In the genomic region with DNA sequence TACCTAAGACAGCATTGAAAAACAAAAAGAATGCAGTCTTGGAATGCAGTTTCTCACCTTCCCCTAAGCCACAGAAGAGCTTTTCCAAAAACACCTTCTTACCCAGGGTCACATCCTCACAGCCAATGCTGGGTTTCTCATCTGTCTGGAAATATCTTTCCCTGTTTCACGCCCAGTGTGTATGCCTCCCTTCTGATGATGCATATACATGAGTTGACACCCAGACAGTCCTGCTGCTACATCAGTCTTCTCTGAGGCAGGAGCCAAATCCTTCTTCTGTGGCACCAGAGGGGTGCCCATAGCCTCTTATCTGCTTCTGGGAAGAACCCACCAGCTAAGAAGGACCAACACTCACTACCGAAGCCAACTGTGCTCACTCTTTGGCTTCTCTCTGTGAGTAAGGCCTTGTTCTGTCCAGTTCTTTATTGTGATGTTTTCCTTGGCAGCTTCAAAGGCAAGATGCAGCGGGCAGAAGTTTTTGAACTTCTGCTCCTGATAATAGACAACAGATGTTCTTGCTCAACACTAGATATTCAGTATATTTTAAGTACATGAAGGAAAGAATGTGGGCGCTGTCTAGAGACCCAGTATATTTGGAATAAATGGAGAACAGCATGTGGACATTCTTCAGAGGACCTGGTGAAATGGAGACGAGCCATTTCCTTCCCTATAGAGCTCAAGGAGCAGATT, we compare ENCODE assay signal across 22 mouse cellular contexts.
DNase-seq lines count a peak whose midpoint lies in the region; ATAC-seq and TF ChIP-seq lines count a peak whose summit lies in the region.
"Had no signal": no experiment of that assay in that cellular context is flagged by ENCODE, and none has a peak within 500 bp of the region (broad histone marks: within the 10 kb centered on the region; RNA-seq: fewer than 3 reads in every experiment).

No protein-coding gene starts in this region.

- H3ac ChIP-seq in myocyte (ENCODE audit: control insufficient read depth, insufficient read length): no peak overlapping the region

- no peak for TF ChIP-seq POLR2A in myocyte (IDR thresholded peaks at IDR 0.05; ENCODE audit: insufficient read length, low read depth)

- no peaks in the 10 kb centered on the region for H3K9me3 ChIP-seq in hindbrain, embryonic 11.5 days (ENCODE audit: control insufficient read depth, low read length)
- peaks cover 12% of the 10 kb centered on the region for H3K9me3 ChIP-seq in hindbrain, embryonic 13.5 days
- H3K9me3 ChIP-seq in lung, embryonic 14.5 days (ENCODE audit: low read depth, low read length): no peaks in the 10 kb centered on the region
- H3K9me3 ChIP-seq in embryonic facial prominence, embryonic 10.5 days: peaks cover 7% of the 10 kb centered on the region; the same call in 1 of the 2 replicates

- no peak overlapping the region for H3K4me2 ChIP-seq in hindbrain, embryonic 11.5 days (replicated peaks; ENCODE audit: low read depth, low read length)
- H3K4me2 ChIP-seq in hindbrain, embryonic 13.5 days: no peak overlapping the region
- H3K4me2 ChIP-seq in lung, embryonic 14.5 days: no peak overlapping the region
- no peak overlapping the region for H3K4me2 ChIP-seq in myocyte (ENCODE audit: low read depth)
- H3K4me2 ChIP-seq: embryonic facial prominence, embryonic 13.5 days; heart, embryonic 13.5 days; liver, embryonic 11.5 days had no signal

- H3K79me2 ChIP-seq in myocyte (ENCODE audit: control insufficient read depth, insufficient read depth): no peaks in the 10 kb centered on the region

- no peaks in the 10 kb centered on the region for H3K27me3 ChIP-seq in hindbrain, embryonic 11.5 days (ENCODE audit: control insufficient read depth, insufficient read depth, low read length)
- no peaks in the 10 kb centered on the region for H3K27me3 ChIP-seq in hindbrain, embryonic 13.5 days
- H3K27me3 ChIP-seq in lung, embryonic 14.5 days (ENCODE audit: insufficient read depth, low read length): no peaks in the 10 kb centered on the region
- H3K27me3 ChIP-seq in embryonic facial prominence, embryonic 10.5 days (replicated peaks; ENCODE audit: low read depth, poor library complexity, severe bottlenecking): no peaks in the 10 kb centered on the region
- no peaks in the 10 kb centered on the region for H3K27me3 ChIP-seq in myocyte (ENCODE audit: control insufficient read depth, insufficient read depth, insufficient read length)
- H3K27me3 ChIP-seq: embryonic facial prominence, embryonic 13.5 days; heart, embryonic 13.5 days had no signal

- no peak for TF ChIP-seq CTCF in lung, embryonic 14.5 days (IDR thresholded peaks at IDR 0.05; ENCODE audit: low read depth)

- H3K36me3 ChIP-seq in hindbrain, embryonic 11.5 days (ENCODE audit: control insufficient read depth, insufficient read depth, low read length): no peaks in the 10 kb centered on the region
- H3K36me3 ChIP-seq in hindbrain, embryonic 13.5 days: no peaks in the 10 kb centered on the region
- no peaks in the 10 kb centered on the region for H3K36me3 ChIP-seq in lung, embryonic 14.5 days (ENCODE audit: insufficient read depth)
- no peaks in the 10 kb centered on the region for H3K36me3 ChIP-seq in embryonic facial prominence, embryonic 10.5 days (replicated peaks)
- no peaks in the 10 kb centered on the region for H3K36me3 ChIP-seq in myocyte (ENCODE audit: control insufficient read depth, insufficient read depth)
- H3K36me3 ChIP-seq: embryonic facial prominence, embryonic 13.5 days; heart, embryonic 13.5 days had no signal

- no peak overlapping the region for H3K9ac ChIP-seq in hindbrain, embryonic 11.5 days (ENCODE audit: low read depth, low read length)
- H3K9ac ChIP-seq in hindbrain, embryonic 13.5 days: no peak overlapping the region
- no peak overlapping the region for H3K9ac ChIP-seq in lung, embryonic 14.5 days
- H3K9ac ChIP-seq: embryonic facial prominence, embryonic 13.5 days; heart, embryonic 13.5 days had no signal

- ATAC-seq in hindbrain, embryonic 11.5 days (ENCODE audit: low FRiP score): no peak
- no peak for ATAC-seq in hindbrain, embryonic 13.5 days (ENCODE audit: low FRiP score)
- no peak for ATAC-seq in lung, embryonic 14.5 days (ENCODE audit: insufficient read depth)
- ATAC-seq: hindbrain, postnatal 0 days; intestine, postnatal 0 days; midbrain, embryonic 16.5 days had no signal

- H3K27ac ChIP-seq in hindbrain, embryonic 11.5 days (ENCODE audit: low read depth, low read length): no peak overlapping the region
- no peak overlapping the region for H3K27ac ChIP-seq in hindbrain, embryonic 13.5 days
- H3K27ac ChIP-seq in lung, embryonic 14.5 days (ENCODE audit: low read depth): no peak overlapping the region
- 0 out of 2 replicates have a peak overlapping the region, but pooled peaks have one; percentile 44 for H3K27ac ChIP-seq in embryonic facial prominence, embryonic 10.5 days (replicated peaks)
- H3K27ac ChIP-seq: embryonic facial prominence, embryonic 13.5 days; heart, embryonic 13.5 days; hindbrain, postnatal 0 days had no signal

- DNase-seq in hindbrain, embryonic 11.5 days (ENCODE audit: low spot score): peak; percentile 1
- peak; percentile 5 for DNase-seq in lung, embryonic 14.5 days
- DNase-seq in lung, postnatal 4 days: no peak
- DNase-seq in embryonic facial prominence, embryonic 10.5 days (ENCODE audit: low spot score): no peak
- DNase-seq in cerebellum, postnatal 25 days: no peak
- no peak for DNase-seq in gastrocnemius, adult 18-20 months (ENCODE audit: low spot score)
- DNase-seq: adrenal gland, adult 2 months; cerebellum, postnatal 10 days; gastrocnemius, postnatal 14 days; heart, adult 18-20 months; lung, adult 18-20 months; retina, postnatal 1 day; spleen, adult 18-20 months; thymus, postnatal 4 days had no signal

- 64% methylated on average over 5 of the region's 5 CpGs for WGBS in hindbrain, embryonic 11.5 days
- 86% methylated on average over 5 of the region's 5 CpGs for WGBS in hindbrain, embryonic 13.5 days
- WGBS in lung, embryonic 14.5 days: 61% methylated on average over 5 of the region's 5 CpGs
- 65% methylated on average over 5 of the region's 5 CpGs for WGBS in embryonic facial prominence, embryonic 10.5 days

- no peaks in the 10 kb centered on the region for H3K4me1 ChIP-seq in hindbrain, embryonic 11.5 days (replicated peaks; ENCODE audit: control insufficient read depth, insufficient read depth, low read length)
- no peaks in the 10 kb centered on the region for H3K4me1 ChIP-seq in hindbrain, embryonic 13.5 days (replicated peaks)
- no peaks in the 10 kb centered on the region for H3K4me1 ChIP-seq in lung, embryonic 14.5 days (ENCODE audit: insufficient read depth)
- peaks cover 4% of the 10 kb centered on the region; the same call in 1 of the 2 replicates for H3K4me1 ChIP-seq in embryonic facial prominence, embryonic 10.5 days

- no peak overlapping the region for H3K4me3 ChIP-seq in hindbrain, embryonic 11.5 days (ENCODE audit: low read depth, low read length)
- no peak overlapping the region for H3K4me3 ChIP-seq in hindbrain, embryonic 13.5 days
- H3K4me3 ChIP-seq in lung, embryonic 14.5 days (ENCODE audit: low read depth, low read length): no peak overlapping the region
- no peak overlapping the region for H3K4me3 ChIP-seq in embryonic facial prominence, embryonic 10.5 days
- H3K4me3 ChIP-seq in myocyte: no peak overlapping the region
- H3K4me3 ChIP-seq: embryonic facial prominence, embryonic 13.5 days; heart, embryonic 13.5 days had no signal

TF ChIP-seq in myocyte, 11 proteins besides CTCF, POLR2A, EP300 and RAD21:
- TF ChIP-seq REST (IDR thresholded peaks at IDR 0.05; ENCODE audit: insufficient read depth, insufficient read length) (no peak), CEBPB (IDR thresholded peaks at IDR 0.05; ENCODE audit: insufficient read depth, poor library complexity, severe bottlenecking) (peak; percentile 42; the same call in 1 of the 2 replicates)

Comparison
In these comparisons a context has a peak if more than half of its experiments do, and no peak if none do; other contexts are left out.
1. DNase-seq: peak in hindbrain, embryonic 11.5 days (single experiment) and lung, embryonic 14.5 days (single experiment); none in lung, postnatal 4 days (0 of 2), embryonic facial prominence, embryonic 10.5 days (single experiment), cerebellum, postnatal 25 days (0 of 2) and gastrocnemius, adult 18-20 months (single experiment).